Mouse (Mus musculus) kidney, embryonic 14.5 days (tissue): ENCODE measurements around the gene Polr3gl. TPM values are rescaled to one million over a fixed set of nuclear protein-coding genes. Genes with fewer than 3 reads are reported as not detected.

ENCODE experiments used
- ATAC-seq: fragments of 200-750 bp; cut with Nextera tagmentation; 2 replicates; pipeline ENCODE4 v1.8.0; 2017; ENCODE audit warnings: moderate number of reproducible peaks, mild to moderate bottlenecking, moderate TSS enrichment, moderate library complexity; ENCODE audit not compliant: low FRiP score, low TSS enrichment
- H3K27ac ChIP-seq: fragments of 300-500 bp; sonication (generic); 2 replicates; pipeline ENCODE4 v1.5.1; 2014; ENCODE audit warnings: low read depth, mild to moderate bottlenecking, low read length, moderate library complexity, mixed read lengths
- H3K27me3 ChIP-seq: fragments of 300-500 bp; sonication (generic); 2 replicates; pipeline ENCODE4 v1.6.1; 2014; ENCODE audit warnings: mild to moderate bottlenecking, low read length; ENCODE audit not compliant: control insufficient read depth, insufficient read depth
- H3K36me3 ChIP-seq: fragments of 300-500 bp; sonication (generic); 2 replicates; pipeline ENCODE4 v1.6.1; 2014; ENCODE audit warnings: low read length, mixed read lengths; ENCODE audit not compliant: control insufficient read depth, insufficient read depth
- H3K4me1 ChIP-seq: fragments of 300-500 bp; sonication (generic); 2 replicates; pipeline ENCODE4 v1.6.1; 2014; ENCODE audit warnings: low read length, mixed read lengths; ENCODE audit not compliant: control insufficient read depth, insufficient read depth
- H3K4me2 ChIP-seq: fragments of 300-500 bp; sonication (generic); replicated peaks from 2 replicates; pipeline ENCODE4 v1.6.1; 2014; ENCODE audit warnings: low read depth, mild to moderate bottlenecking, low read length
- H3K4me3 ChIP-seq: fragments of 300-500 bp; sonication (generic); 2 replicates; pipeline ENCODE4 v1.5.1; 2014; ENCODE audit warnings: mild to moderate bottlenecking, low read length
- H3K9ac ChIP-seq: fragments of 300-500 bp; sonication (generic); 2 replicates; pipeline ENCODE4 v1.6.1; 2014; ENCODE audit warnings: low read depth, mild to moderate bottlenecking, low read length, moderate library complexity
- H3K9me3 ChIP-seq: fragments of 300-500 bp; sonication (generic); 2 replicates; pipeline ENCODE4 v1.6.1; 2016; ENCODE audit warnings: low read length; ENCODE audit not compliant: control insufficient read depth
- WGBS: fragments of 180-500 bp; shearing (Covaris S2); extraction: QIAGEN DNeasy Blood & Tissue Kit; methylation state at CpG from one replicate; pipeline ENCODE4 v1.1.7; 2014; 5-methylcytosine and 5-hydroxymethylcytosine counted together
- polyA plus RNA-seq: library from polyadenylated mRNA; unstranded; fragments of >200 nt; fragmentation: Nextera tagmentation; extraction: Ambion mirVana; gene quantifications from 2 replicates; pipeline ENCODE4 v1.2.1, GENCODE M21; 2014

Gene Polr3gl
- polyA plus RNA-seq, 1 experiment from 2014 or later: 22.3 TPM

DNA sequence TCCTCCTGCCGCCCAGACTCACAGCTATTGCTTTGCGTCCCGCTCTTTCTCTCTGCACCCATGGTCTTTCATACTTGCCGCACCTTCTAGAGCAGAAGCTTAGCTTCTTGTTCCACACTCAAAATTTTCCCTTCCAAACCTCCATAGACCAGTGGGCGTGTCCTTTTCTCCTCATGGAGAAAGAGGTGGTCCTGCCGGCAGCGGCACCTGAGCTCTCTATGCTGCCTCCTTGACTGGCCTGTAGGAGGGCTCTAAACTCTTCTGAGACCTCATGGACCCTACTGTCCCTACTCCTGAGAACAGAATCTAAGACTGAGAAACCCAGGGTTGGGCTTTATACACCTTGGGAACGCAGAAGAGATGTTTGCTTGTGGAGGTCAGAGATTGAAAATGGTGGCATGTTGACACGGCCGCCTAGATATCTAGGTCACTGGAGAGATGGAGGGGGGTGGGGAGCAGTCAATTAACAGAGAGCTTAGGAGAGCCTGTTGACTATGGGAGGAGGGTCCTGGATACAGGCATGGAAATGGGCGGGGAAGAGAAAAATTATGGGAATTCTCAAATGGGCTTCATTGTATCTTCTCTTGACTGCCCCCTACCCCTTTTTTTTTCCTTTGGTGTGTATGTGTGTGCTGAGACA, 23.9 kb downstream of the Polr3gl start:
- no peaks in the 10 kb centered on the region for H3K9me3 ChIP-seq
- no peak overlapping the region for H3K4me3 ChIP-seq
- H3K4me2 ChIP-seq: no peak overlapping the region
- no peaks in the 10 kb centered on the region for H3K36me3 ChIP-seq
- 81% methylated on average over 11 of the region's 11 CpGs for WGBS
- H3K9ac ChIP-seq: no peak overlapping the region
- H3K4me1 ChIP-seq: peaks cover under 1% of the 10 kb centered on the region; the same call in 1 of the 2 replicates
- no peak overlapping the region for H3K27ac ChIP-seq
- no peaks in the 10 kb centered on the region for H3K27me3 ChIP-seq
- ATAC-seq: no peak

DNA sequence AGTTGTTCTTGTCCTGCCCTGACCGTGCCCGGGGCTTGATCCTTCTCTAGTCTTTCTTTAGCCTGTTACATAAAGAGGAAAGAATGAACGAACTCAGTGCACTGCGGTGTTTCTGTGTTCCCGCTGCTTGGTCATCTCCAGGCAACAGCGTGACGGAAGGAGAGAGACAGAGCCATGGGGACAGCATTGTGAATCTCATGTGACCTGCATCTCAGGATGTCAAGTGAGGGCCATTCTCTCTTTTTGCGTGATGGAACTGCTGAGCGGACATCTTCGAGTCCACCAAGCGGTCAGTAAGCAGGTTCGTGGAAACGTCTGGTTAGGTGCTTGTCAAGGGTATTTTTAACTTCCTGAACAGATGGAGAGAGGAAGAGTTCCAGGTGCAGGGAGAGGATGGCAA, 24.5 kb downstream of the Polr3gl start:
- H3K27ac ChIP-seq: no peak overlapping the region
- H3K4me2 ChIP-seq: no peak overlapping the region
- H3K27me3 ChIP-seq: no peaks in the 10 kb centered on the region
- no peak for ATAC-seq
- WGBS: 91% methylated on average over 13 of the region's 13 CpGs
- no peaks in the 10 kb centered on the region for H3K36me3 ChIP-seq
- H3K9ac ChIP-seq: no peak overlapping the region
- H3K4me1 ChIP-seq: peaks cover 6% of the 10 kb centered on the region; the same call in 1 of the 2 replicates
- H3K9me3 ChIP-seq: no peaks in the 10 kb centered on the region
- H3K4me3 ChIP-seq: no peak overlapping the region

DNA sequence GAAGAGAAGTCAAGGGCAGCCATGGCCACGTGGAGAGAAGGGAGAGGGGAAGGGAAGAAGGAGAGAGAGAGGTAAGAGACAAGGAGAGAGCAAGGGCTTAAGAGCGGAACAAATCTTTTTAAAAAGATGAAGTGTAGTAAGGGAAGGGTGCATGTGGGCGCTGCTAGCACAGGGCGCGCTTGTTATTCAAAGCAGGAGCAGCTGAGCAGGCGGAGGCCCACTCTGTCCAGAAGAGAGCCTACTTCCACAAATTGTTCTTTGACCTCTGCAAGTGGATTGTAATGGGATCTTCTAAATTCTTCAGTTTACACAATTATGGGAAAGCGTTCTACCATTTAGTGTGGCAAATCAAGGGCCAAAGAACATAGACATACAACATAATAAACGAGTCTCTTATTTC, 25.4 kb downstream of the Polr3gl start:
- H3K27ac ChIP-seq: no peak overlapping the region
- 80% methylated on average over 8 of the region's 8 CpGs for WGBS

DNA sequence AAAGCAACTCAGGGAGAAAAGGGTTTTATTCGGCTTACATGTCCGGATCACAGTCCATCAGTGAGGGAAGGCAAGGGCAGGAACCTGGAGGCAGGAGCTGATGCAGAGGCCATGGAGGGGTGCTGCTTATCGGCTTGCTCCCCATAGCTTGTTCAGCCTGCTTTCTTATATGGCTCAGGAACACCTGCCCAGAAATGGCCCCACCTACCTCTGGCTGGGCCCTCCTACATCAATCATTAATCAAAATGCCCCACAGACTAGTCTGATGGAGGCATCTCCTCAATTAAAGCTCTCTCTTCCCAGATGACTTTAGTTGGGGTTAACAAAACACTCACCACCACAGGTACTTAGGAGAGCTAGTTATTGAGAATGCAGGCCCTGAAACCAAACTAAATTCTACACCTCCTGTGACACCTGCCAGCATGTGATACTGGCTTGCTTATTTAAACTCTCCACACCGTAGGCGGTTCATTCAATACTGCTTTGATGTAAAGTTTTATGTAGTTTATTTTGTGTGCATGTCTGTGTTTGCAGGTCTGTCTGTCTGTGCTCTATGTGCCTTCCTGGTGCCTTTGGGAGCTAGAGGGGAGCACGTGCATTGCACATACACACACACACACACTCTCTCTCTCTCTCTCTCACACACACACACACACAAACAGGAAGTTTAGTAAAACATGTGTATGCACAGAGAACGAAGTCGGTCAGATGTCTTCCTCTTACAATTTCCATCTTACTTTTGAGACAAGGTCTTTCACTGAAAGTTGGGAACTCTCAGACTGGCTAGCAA, 27.1 kb downstream of the Polr3gl start:
- Histone ChIP-seq H3K27ac (no peak overlapping the region), H3K36me3 (no peaks in the 10 kb centered on the region), H3K4me2 (no peak overlapping the region), H3K9ac (no peak overlapping the region), H3K4me3 (no peak overlapping the region), H3K4me1 (peaks cover 14% of the 10 kb centered on the region; the same call in 1 of the 2 replicates), H3K27me3 (no peaks in the 10 kb centered on the region), H3K9me3 (no peaks in the 10 kb centered on the region)
- WGBS: 74% methylated on average over 8 of the region's 8 CpGs
- ATAC-seq: no peak

More for the DNA sequence above, 25.4 kb downstream of the Polr3gl start:
- Histone ChIP-seq H3K27me3 (no peaks in the 10 kb centered on the region), H3K4me1 (peaks cover 11% of the 10 kb centered on the region; the same call in 1 of the 2 replicates), H3K36me3 (no peaks in the 10 kb centered on the region), H3K4me3 (no peak overlapping the region), H3K9me3 (no peaks in the 10 kb centered on the region), H3K4me2 (no peak overlapping the region), H3K9ac (no peak overlapping the region)
- ATAC-seq: no peak

DNA sequence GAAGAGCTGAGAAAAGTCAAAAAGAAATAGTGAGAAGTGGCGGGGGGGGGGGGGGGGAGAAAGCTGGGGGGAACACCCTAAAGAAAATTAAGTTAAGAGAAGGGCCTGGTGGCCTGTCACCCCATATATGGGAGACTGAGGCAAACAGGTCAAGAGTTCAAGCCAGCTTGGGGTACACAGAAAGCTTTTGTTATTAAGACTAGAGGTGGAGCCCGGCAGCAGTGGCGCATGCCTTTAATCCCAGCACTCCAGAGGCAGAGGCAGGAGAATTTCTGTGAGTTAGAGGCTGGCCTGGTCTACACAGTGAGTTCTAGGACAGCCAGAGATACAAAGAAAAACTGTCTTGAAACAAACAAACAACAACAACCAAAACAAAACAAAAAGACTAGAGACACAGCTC, 28.9 kb downstream of the Polr3gl start:
- peaks cover 29% of the 10 kb centered on the region for H3K4me1 ChIP-seq
- peaks cover 15% of the 10 kb centered on the region for H3K36me3 ChIP-seq
- no peak overlapping the region for H3K4me2 ChIP-seq
- H3K9ac ChIP-seq: no peak overlapping the region
- no peaks in the 10 kb centered on the region for H3K27me3 ChIP-seq
- ATAC-seq: no peak
- no peak overlapping the region for H3K4me3 ChIP-seq
- WGBS: 78% methylated on average over 3 of the region's 3 CpGs
- no peaks in the 10 kb centered on the region for H3K9me3 ChIP-seq
- H3K27ac ChIP-seq: peak overlapping the region; percentile 66; the same call in 1 of the 2 replicates

DNA sequence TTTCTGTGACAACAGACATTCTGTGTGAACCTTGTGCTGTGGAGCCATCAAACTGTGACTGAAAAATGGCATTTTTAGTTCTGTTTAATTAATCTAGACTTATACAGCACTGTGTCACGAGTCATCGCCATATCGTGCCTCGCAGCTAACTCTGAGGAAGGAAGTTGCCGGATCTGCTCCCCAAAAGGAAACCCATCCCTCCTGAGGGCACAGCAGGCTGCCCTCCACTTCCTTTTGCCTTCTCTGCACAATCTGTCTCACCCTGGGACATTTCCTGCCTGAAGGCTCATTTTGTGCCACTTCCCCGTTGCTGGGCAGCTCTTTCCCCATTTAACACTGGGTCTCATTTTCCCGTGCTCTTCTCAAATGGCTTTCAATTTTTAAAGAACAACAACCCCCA, 29.3 kb downstream of the Polr3gl start:
- H3K4me1 ChIP-seq: peaks cover 33% of the 10 kb centered on the region
- WGBS: 24% methylated on average over 7 of the region's 7 CpGs
- no peak overlapping the region for H3K4me3 ChIP-seq
- peak overlapping the region; percentile 17 for H3K4me2 ChIP-seq
- peak; percentile 20 for ATAC-seq
- peak overlapping the region; percentile 66; the same call in 1 of the 2 replicates for H3K27ac ChIP-seq
- no peaks in the 10 kb centered on the region for H3K9me3 ChIP-seq
- H3K36me3 ChIP-seq: peaks cover 20% of the 10 kb centered on the region
- H3K9ac ChIP-seq: no peak overlapping the region
- no peaks in the 10 kb centered on the region for H3K27me3 ChIP-seq

DNA sequence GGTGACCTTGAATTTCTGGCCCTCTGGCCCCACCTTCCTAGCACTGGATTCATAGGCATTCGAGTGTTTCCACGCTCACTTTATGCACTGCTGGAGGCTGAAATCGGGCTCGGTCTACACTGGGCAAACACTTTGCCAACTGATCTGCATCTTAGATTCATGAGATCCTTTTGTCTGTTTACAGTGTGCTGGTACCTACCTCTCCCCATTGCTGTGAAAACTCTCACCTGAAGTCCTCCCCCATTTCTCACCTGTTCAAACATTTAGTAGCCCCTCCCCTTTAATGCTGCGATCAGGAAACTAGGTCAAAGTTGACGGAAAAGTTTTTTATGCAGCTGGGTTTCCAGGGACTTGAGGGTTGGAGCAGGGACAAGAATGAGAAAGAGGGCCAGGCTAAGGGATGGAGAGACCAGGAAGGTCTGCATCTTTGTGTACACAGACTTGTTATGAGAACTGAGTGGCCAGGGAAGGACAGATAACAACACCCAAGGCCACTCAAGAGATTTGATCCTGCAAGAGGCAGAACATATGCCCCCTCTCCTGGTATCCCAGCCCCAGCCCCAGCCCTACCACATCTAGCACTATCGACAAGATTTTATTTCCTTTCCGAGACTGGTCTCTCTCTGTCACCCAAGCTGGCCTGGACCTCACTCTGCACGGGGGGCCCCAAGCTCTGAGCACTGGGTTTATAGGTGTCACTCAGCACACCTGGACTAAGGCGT, 29.9 kb downstream of the Polr3gl start:
- no peaks in the 10 kb centered on the region for H3K27me3 ChIP-seq
- H3K4me3 ChIP-seq: no peak overlapping the region
- ATAC-seq: peak; percentile 26
- H3K36me3 ChIP-seq: peaks cover 24% of the 10 kb centered on the region
- H3K9me3 ChIP-seq: no peaks in the 10 kb centered on the region
- peaks cover 38% of the 10 kb centered on the region for H3K4me1 ChIP-seq
- H3K27ac ChIP-seq: peak overlapping the region; percentile 66; the same call in 1 of the 2 replicates
- H3K4me2 ChIP-seq: peak overlapping the region; percentile 17; the same call in 1 of the 2 replicates
- 42% methylated on average over 10 of the region's 10 CpGs for WGBS
- H3K9ac ChIP-seq: no peak overlapping the region

DNA sequence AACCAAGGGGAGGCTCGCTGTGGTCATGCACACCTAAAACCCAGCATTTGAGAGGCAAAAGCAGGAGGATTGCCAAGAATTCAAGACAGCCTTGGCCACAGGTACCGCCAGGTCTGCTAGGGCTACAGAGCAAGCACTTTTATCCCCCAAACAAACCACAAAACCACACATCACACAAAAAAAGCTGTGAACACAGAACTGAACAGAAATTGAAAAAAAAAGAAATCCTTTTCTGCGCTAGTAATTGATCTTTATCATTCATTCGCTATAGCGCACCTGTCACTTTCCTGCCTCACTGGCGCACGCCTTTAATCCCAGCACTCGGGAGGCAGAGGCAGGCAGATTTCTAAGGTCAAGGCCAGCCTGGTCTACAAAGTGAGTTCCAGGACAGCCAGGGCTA, 30.7 kb downstream of the Polr3gl start:
- Histone ChIP-seq H3K36me3 (peaks cover 24% of the 10 kb centered on the region), H3K9me3 (no peaks in the 10 kb centered on the region), H3K9ac (no peak overlapping the region), H3K27me3 (no peaks in the 10 kb centered on the region), H3K4me1 (peaks cover 38% of the 10 kb centered on the region), H3K4me3 (no peak overlapping the region), H3K27ac (no peak overlapping the region), H3K4me2 (no peak overlapping the region)
- WGBS: 95% methylated on average over 8 of the region's 8 CpGs
- no peak for ATAC-seq
